Mouse (Mus musculus) adipocyte (in vitro differentiated cells): ENCODE measurements around the gene Wdr73.
A peak's percentile ranks its signal among the peaks of the same experiment; 100 is the strongest.

Experiments used
- DNase-seq: peaks from one replicate; pipeline ENCODE4 v3.0.0-alpha.2; 2016; ENCODE audit warnings: low spot score

Wdr73 gene

GRCm38 (mm10) chr7:80894815-80895519 lies 6.1 kb downstream of the Wdr73 start:
- no peak for DNase-seq

DNA sequence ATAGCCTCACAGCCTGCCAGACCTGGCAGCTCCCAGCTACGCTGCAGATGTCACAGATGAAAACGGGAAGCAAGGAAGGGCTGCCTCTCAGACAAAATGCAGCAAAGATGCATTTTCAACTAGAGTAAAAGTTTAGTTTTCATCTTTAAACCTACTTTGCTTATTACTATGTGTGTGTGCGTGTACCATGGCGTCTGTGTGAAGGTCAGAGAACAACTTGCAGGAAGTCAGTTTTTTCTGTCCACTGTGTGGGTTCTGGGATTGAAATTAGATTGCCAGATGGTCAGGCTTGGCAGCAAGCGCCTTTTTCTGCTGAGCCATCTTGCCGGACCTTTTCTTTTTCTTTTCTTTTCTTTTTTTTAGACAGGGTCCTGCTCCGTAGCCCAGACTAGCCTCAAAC lies 6.9 kb downstream of the Wdr73 start:
- DNase-seq, result no peak

- DNase-seq, result no peak
Observed at GRCm38 (mm10) chr7:80893753-80894129, 7.3 kb downstream of the Wdr73 start.

- DNase-seq, result no peak
Observed at GRCm38 (mm10) chr7:80893086-80893752, 7.8 kb downstream of the Wdr73 start.

DNA sequence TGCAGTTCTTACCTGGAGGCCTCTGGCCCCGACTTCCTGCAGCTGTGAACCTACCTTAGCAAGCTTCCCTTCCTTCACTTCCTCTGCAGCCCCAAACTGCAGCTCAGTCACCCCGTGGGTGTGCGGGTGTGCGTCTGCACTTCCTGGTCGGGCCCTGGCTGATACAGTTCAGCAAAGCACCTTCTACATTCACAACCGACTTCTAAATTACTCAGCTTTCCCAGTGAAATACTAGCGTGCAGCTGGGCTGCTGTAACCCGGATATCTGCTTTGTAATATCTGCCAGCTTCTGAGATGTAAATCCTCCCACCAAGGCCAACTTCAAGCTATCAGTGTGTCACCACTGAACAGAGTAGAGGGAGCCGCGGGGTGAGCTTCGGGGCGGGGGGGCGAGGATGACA lies 11.2 kb downstream of the Wdr73 start:
- no peak for DNase-seq

DNA sequence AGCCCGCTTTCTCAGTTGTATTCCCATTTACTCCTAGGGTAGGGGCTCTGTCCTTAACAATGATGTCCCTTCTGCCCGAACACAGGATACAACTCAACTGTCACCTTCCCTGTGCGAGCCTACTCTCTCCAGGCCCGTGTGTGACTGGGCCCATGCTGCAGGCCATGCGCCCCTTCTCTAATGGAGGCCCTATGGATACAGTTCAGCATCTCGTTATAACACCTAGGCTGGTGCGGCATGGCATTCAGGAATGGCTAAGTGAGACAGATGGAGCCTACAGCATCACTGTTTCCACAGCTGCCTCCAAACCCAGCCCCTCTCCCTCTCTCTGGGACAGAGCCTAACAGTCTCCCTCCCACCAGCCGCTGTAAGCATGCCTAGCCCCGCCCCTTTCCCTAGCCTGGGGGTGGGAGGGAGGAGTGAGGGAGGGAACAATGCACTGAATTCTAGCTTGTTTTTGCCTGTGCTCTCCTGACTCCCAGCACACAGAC lies 12.0 kb downstream of the Wdr73 start:
- DNase-seq, result no peak

- DNase-seq, result no peak
Observed at GRCm38 (mm10) chr7:80888595-80888994, 12.5 kb downstream of the Wdr73 start.

- no peak for DNase-seq
Observed at GRCm38 (mm10) chr7:80885666-80886065, 15.4 kb downstream of the Wdr73 start.

DNA sequence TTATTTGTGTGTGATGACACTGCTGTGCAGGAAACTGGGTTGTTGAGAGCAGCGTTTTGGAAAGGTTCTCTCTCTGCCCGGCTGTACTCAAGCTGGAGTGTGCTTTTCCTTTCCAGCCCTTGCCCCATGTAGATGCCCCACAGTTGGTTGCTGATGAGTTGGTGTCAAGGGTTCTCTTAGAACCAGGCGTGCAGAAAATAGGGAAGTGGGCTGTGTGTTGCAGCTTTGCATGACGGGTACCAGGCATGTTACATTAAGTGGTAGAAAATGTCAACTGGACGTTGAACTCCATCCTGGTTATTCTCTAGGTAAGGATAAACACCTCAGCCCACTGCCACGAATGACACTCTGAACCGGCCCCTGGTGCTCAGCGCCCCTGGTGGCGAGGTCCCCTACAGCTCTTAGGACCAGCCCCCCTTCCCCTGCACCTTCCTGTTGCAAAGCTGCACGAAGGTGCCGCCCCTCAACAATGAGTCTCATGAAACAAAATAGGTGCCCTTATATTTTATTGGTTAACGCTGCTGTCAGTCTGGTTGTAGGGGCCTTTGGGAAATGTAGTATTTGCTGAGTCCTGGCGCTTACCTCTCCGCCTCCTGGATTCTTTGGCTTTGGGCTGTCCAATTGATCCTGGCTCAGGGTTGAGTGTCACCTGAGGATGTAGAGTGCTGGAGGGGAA lies 18.1 kb downstream of the Wdr73 start:
- no peak for DNase-seq

GRCm38 (mm10) chr7:80875727-80876126 lies 25.3 kb downstream of the Wdr73 start:
- no peak for DNase-seq

GRCm38 (mm10) chr7:80873631-80874030 lies 27.4 kb downstream of the Wdr73 start:
- DNase-seq, result no peak

DNA sequence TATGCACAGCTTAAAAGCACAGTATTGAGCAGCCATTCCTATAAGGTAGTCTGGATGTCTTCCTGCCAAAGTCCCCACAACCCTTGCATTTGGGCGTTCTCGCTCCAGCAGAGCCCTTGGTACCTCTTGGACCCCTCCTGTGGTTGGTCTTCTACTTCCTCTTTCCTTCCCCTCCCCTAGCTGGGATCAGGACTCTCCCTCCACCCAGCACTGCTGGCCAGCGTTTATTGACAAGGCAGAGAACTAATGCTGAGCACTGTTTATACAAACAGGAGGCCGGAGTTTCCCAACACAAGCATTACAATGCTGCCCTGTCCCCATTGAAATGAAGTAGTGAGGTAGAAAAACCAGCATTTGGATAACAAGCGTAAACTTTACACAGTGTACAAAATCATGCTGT lies 28.0 kb downstream of the Wdr73 start:
- DNase-seq, result no peak

- DNase-seq, result no peak
Observed at GRCm38 (mm10) chr7:80868686-80869085, 32.4 kb downstream of the Wdr73 start.

DNA sequence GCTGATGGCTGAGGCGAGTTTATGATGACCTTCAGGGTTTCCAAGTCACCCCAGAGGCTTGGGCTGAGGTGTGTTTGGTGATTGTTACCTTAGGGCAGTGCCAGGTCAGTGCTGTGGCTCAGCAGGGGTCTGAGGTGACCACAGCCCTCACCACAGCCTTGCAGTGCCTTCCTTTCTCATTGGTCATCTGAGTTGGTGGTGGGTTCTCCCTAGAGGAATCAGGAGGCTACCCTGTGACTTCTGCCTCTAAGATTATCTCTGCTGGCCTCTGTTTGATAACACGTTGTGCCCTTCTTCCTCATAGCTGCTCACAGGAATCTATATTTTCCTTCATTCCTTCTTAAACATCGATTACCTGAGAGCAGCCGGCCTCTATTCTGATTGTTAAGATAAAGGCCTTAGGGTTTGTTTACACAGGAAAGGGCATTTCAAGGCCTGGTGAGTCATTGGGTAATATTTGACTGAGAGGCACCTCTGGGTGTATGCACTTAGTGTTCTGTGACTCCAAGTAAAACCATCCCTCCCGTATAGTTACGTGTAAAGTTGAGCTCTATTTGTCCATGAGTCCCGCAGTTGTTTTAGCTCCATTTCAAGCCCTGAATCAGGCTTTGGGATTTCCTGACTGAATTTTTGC lies 34.4 kb downstream of the Wdr73 start:
- DNase-seq, result no peak

- DNase-seq, result no peak
Observed at GRCm38 (mm10) chr7:80865521-80865920, 35.5 kb downstream of the Wdr73 start.

DNA sequence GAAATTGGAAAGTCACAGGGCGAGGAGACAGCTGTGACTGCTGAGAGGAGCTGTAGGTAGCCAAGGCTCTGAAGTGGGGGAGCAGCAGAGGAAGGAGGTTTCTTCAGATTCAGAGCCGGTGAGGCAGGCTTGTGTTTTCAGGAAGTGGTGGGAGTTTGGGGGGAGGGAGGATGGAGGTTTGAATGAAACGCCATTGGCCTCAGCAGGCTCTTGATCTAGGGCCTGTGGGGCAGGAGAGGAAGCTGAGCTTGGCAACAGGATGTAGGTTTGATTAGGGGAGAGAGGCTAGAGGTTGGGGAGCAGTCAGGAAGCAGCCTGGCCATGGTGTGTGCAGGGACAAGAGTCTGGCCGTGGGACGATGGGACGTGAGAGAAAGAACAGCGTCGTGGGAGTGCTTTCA lies 36.2 kb downstream of the Wdr73 start:
- no peak for DNase-seq

DNA sequence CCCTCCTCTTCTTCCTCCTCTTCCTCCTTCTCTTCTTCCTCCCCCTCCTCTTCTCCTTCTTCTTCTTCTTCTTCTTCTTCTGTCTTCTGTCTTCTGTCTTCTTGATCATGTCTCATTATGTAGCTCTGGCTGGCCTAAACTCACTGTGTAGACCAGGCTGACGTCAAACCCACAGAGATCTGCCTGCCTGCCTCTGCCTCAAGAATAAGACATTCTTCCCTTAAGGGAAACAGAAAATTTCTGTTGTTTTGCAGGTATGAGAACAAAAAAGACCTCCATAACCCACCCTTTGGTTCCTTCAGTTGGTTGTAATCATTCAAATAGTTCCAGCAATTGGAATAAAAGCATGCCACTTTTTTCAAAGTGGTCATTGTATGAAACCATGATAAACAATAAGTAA lies 36.9 kb downstream of the Wdr73 start:
- DNase-seq, result no peak

GRCm38 (mm10) chr7:80863520-80863919 lies 37.5 kb downstream of the Wdr73 start:
- DNase-seq, result no peak

GRCm38 (mm10) chr7:80862475-80862874 lies 38.6 kb downstream of the Wdr73 start:
- no peak for DNase-seq

DNA sequence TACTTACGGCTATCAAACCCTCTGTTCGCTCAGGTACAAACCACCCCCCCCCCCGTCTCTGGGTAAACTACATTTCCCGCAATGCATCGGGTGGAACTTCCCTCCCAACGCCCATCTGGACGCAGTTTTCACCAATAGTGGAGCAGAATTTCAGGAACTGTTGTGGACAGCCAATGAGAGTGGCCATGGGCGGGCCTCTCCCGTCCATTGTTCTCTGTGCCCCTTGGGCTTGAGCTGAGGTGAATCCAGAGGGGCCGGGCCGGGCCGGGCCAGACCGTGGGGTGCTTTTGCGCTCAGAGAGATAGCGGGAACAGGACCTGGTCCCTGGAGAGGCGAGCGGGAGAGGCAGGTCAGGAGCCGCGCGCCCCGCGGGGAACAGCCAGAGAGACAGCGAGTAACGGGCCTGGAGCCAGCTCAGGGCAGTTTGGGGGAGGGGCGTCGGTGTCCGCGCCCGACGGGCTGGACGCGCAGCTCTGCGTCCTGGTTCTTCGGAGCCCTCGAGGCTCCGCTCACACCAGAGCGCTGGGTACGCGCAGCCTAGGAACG lies 40.3 kb downstream of the Wdr73 start, which contains the start of gene Zscan2:
Gene Zscan2, plus strand, starts transcription at position 192 of the 546 bp plus-strand sequence.
- DNase-seq, result peak; percentile 92

DNA sequence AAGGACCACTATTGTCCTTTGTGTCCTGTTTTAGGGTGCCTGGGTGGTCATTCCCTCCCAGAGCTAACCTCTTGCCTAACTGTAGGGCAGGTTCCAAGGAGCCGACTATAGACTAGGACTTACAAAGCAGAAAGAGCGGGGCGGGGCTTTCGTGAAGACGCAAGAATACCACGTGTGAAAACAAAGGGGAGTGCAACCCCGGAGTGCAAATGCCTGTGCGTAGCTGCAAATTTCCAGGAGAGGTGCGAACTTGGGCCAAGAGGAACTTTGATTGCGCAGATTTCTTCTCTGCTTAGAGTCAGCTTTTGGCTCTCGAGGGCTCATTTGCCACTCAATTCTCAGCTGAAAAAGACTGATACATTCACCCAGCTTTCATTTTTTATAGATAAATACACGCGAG lies 40.8 kb downstream of the Wdr73 start:
- peak; percentile 48 for DNase-seq

DNA sequence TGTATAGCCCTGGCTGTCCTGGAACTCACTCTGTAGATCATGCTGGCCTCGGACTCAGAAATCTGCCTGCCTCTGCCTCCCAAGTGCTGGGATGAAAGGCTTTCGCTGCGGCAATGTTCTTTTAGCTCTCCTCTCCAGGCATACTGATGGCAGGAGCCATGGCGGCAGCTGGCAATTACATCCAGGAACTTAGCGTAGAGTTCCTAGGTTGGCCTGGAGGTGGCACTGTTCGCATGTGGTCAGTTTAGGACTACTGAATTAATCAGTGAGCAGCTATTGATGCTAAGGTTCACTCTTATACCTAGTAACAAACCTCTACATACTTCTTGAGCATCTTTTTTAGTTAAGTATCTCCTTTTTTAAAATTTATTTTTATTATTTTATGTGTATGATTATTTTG lies 43.9 kb downstream of the Wdr73 start:
- DNase-seq, result peak; percentile 72
